Mouse (Mus musculus) CH12.LX (cell line): ENCODE data around the gene Olfr574.

Source experiments
- CTCF ChIP-seq, 2 experiments: IDR thresholded peaks in 1 of 2; conservative IDR thresholded peaks in 1 of 2; 2 replicates each; pipeline ENCODE4 v1.5.1; 2011 to 2012; ENCODE audit warnings: low read depth in 2 of 2, low read length in 2 of 2, improper control_type of control experiment in 1 of 2, inconsistent platforms in 1 of 2, mild to moderate bottlenecking in 1 of 2, moderate library complexity in 1 of 2
- EP300 ChIP-seq: IDR thresholded peaks from 2 replicates; pipeline ENCODE4 v1.6.1; 2011; ENCODE audit warnings: low read length, improper control_type of control experiment
- NRF1 ChIP-seq: IDR thresholded peaks from 2 replicates; pipeline ENCODE4 v1.6.1; 2014; ENCODE audit warnings: low read depth, mild to moderate bottlenecking, inconsistent platforms, low read length, improper control_type of control experiment, moderate library complexity
- ZC3H11A ChIP-seq: IDR thresholded peaks from 2 replicates; pipeline ENCODE4 v1.6.1; 2012; ENCODE audit warnings: low read depth, mild to moderate bottlenecking, inconsistent platforms, low read length, improper control_type of control experiment
- ZMIZ1 ChIP-seq: IDR thresholded peaks from 2 replicates; pipeline ENCODE4 v1.6.1; 2012; ENCODE audit warnings: low read depth, mild to moderate bottlenecking, inconsistent platforms, low read length, improper control_type of control experiment

- TF ChIP-seq EP300 (no peak), CTCF (conservative IDR thresholded peaks at IDR 0.05 in 1 of 2, IDR thresholded peaks at IDR 0.05 in 1 of 2; ENCODE audit: low read depth in 2 of 2, low read length in 2 of 2) (no peak), NRF1 (no peak), ZC3H11A (no peak), ZMIZ1 (no peak)
Observed at GRCm38 (mm10) chr7:102915261-102915660, 33.0 kb upstream of the Olfr574 start.
